Mouse (Mus musculus) forebrain, postnatal 0 days (tissue): Measurements from ENCODE around the gene Tada3. TPM values are rescaled to one million over a fixed set of nuclear protein-coding genes. Genes with fewer than 3 reads are reported as not detected.

Experiments used
- ATAC-seq: fragments of 200-750 bp; cut with Nextera tagmentation; 2 replicates; pipeline ENCODE4 v1.8.0; 2017; ENCODE audit warnings: mild to moderate bottlenecking, moderate library complexity
- DNase-seq: peaks from one replicate; pipeline ENCODE4 v3.0.0-alpha.2; 2015
- H3K27ac ChIP-seq: fragments of 300-500 bp; sonication (generic); 2 replicates; pipeline ENCODE4 v1.5.1; 2014; ENCODE audit warnings: low read depth, mild to moderate bottlenecking, antibody characterized with exemption, low read length, moderate library complexity, mixed read lengths
- H3K27me3 ChIP-seq: fragments of 300-500 bp; sonication (generic); 2 replicates; pipeline ENCODE4 v1.6.1; 2014; ENCODE audit warnings: mild to moderate bottlenecking, low read length, mixed read lengths; ENCODE audit not compliant: insufficient read depth
- H3K36me3 ChIP-seq: fragments of 300-500 bp; sonication (generic); 2 replicates; pipeline ENCODE4 v1.6.1; 2014; ENCODE audit warnings: mild to moderate bottlenecking, moderate library complexity; ENCODE audit not compliant: insufficient read depth
- H3K4me1 ChIP-seq: fragments of 300-500 bp; sonication (generic); 2 replicates; pipeline ENCODE4 v1.6.1; 2014; ENCODE audit warnings: antibody characterized with exemption; ENCODE audit not compliant: insufficient read depth
- H3K4me2 ChIP-seq: fragments of 300-500 bp; sonication (generic); 2 replicates; pipeline ENCODE4 v1.6.1; 2014; ENCODE audit warnings: low read depth, mild to moderate bottlenecking, moderate library complexity
- H3K4me3 ChIP-seq: fragments of 300-500 bp; sonication (generic); 2 replicates; pipeline ENCODE4 v1.5.1; 2014; ENCODE audit warnings: low read depth, low read length, mixed read lengths
- H3K9ac ChIP-seq: fragments of 300-500 bp; sonication (generic); 2 replicates; pipeline ENCODE4 v1.6.1; 2014; ENCODE audit warnings: mild to moderate bottlenecking
- H3K9me3 ChIP-seq: fragments of 300-500 bp; sonication (generic); 2 replicates; pipeline ENCODE4 v1.6.1; 2016; ENCODE audit warnings: low read length
- CTCF ChIP-seq: sonication (generic); IDR thresholded peaks from 2 replicates; pipeline ENCODE4 v1.5.1; 2016; ENCODE audit warnings: antibody characterized with exemption, control low read depth, low read depth
- WGBS: fragments of 180-500 bp; shearing (Covaris S2); extraction: QIAGEN DNeasy Blood & Tissue Kit; methylation state at CpG from one replicate; pipeline ENCODE4 v1.1.7; 2014; 5-methylcytosine and 5-hydroxymethylcytosine counted together
- polyA plus RNA-seq: library from polyadenylated mRNA; unstranded; fragments of >200 nt; fragmentation: Nextera tagmentation; extraction: Ambion mirVana; gene quantifications from 2 replicates; pipeline ENCODE4 v1.2.1, GENCODE M21; 2015
- total RNA-seq: library from RNA; depleted of rRNA; stranded (reverse); fragments of >200 nt; gene quantifications from 2 replicates; pipeline ENCODE4 v1.2.3, GENCODE M21; 2014

Gene Tada3
- total and polyA plus RNA-seq, 2 experiments from 2014 or later = 34.7 to 84.4 TPM

DNA sequence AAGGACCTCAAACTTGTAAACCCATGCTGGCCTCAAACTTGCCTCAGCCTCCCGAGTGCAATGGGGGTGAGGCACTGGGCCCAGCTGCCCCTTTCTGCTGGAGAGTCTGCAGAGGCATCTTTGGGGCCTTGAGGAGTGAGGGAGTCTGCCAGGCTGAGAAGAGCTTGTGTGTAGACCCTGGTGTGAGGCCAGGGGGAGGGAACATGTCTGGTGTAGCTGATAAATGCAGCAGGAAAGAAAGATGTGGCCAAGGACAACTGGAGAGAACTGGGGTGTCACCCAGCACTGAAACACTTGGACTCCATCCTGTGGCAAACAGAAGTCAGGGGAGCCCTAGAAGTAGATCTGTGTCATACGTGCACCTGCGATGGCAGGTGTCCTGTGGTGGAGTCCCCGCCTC, 4.2 kb downstream of the Tada3 start:
- ATAC-seq (no peak), DNase-seq (no peak)
- Histone ChIP-seq H3K36me3 (peaks cover 72% of the 10 kb centered on the region), H3K27ac (no peak overlapping the region), H3K4me1 (peaks cover 5% of the 10 kb centered on the region; the same call in 1 of the 2 replicates), H3K9ac (no peak overlapping the region), H3K9me3 (no peaks in the 10 kb centered on the region), H3K4me2 (no peak overlapping the region), H3K4me3 (no peak overlapping the region), H3K27me3 (no peaks in the 10 kb centered on the region)
- WGBS = 95% methylated on average over 4 of the region's 4 CpGs
- no peak for TF ChIP-seq CTCF

DNA sequence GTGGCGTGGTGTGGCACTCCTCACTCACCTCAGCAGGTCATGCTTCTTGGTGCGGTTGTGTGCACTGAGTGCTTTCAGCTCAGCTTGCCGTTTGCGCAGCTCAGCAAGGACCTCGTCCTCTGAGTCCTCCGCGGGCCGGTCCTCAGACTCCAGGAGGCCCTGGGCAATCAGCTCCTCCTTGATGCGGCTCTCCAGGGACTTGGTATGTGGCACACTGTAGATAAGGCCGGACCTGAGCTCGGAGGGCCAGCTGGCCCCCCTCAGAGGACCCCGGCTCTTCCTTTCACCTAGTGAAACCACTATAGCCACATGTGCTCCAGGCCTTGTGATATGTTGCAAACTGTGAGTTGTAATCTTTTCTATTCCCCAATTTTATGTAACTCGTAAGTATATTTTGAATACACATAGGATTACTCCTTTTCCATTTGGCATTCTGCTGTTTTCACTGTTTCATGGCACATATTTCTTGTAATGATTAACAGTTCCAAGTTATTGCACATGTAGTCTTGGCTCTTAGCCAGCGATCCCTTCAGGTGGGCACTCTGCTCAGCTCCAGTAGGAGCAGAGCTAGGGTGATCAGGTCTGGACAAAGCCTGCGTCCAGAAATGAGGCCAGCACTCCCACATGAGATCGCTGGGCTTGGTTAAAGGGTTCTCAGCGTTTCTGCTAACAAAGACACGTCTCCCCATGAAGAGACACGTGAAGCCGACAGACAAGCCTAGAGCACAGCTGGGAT, 7.3 kb downstream of the Tada3 start:
- H3K9me3 ChIP-seq = no peaks in the 10 kb centered on the region
- H3K4me1 ChIP-seq = no peaks in the 10 kb centered on the region
- 93% methylated on average over 20 of the region's 20 CpGs for WGBS
- no peak overlapping the region for H3K9ac ChIP-seq
- TF ChIP-seq CTCF = no peak
- no peak overlapping the region for H3K4me3 ChIP-seq
- H3K4me2 ChIP-seq = no peak overlapping the region
- DNase-seq (no peak), ATAC-seq (no peak)
- H3K27me3 ChIP-seq = no peaks in the 10 kb centered on the region
- no peak overlapping the region for H3K27ac ChIP-seq
- H3K36me3 ChIP-seq = peaks cover 74% of the 10 kb centered on the region

DNA sequence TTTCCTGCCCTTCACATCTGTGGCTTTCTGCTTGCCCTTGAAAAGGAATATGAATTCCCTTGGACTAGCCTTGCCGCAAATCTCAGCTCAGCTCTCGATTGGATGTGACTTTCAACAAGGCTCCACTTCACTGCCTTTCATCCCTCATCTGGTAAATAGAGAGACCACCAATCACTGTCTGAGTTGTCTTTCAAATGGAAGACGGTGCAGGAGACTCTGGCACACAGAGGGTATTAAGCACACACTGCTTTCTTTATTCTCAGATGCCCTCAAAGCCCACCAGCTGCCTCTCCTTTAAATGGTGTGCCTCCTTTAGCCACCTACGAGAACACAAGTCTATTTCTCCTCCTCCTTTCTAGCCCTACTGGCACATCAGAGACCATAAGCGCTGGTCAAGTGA, 9.1 kb downstream of the Tada3 start:
- Histone ChIP-seq H3K4me2 (no peak overlapping the region), H3K36me3 (peaks cover 57% of the 10 kb centered on the region), H3K27ac (no peak overlapping the region), H3K27me3 (no peaks in the 10 kb centered on the region), H3K4me3 (no peak overlapping the region), H3K4me1 (no peaks in the 10 kb centered on the region), H3K9ac (no peak overlapping the region), H3K9me3 (no peaks in the 10 kb centered on the region)
- ATAC-seq (peak; percentile 61), DNase-seq (no peak)
- WGBS = 76% methylated on average over 5 of the region's 5 CpGs
- no peak for TF ChIP-seq CTCF

DNA sequence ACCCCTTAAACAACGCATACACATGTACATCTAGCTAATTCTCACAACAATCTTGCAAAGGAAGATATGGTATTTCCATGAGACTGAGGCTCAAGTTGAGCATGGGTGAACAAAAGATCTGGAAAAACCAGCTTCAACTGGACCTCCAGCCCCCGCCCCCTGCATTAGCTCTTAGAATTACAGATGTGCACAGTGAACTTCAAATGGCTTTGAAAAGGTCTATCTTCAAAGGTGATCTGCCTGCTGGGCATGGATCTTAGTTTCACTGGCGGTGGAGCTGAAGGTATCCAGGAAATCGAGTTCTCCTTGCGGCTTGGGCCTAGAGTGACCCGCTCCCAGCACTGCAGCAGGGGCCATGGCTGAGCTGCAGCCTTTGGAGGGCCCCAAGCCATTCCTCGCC, 9.6 kb downstream of the Tada3 start:
- Histone ChIP-seq H3K27ac (no peak overlapping the region), H3K9me3 (no peaks in the 10 kb centered on the region), H3K9ac (no peak overlapping the region), H3K4me1 (no peaks in the 10 kb centered on the region), H3K27me3 (no peaks in the 10 kb centered on the region), H3K4me2 (no peak overlapping the region), H3K36me3 (peaks cover 52% of the 10 kb centered on the region), H3K4me3 (no peak overlapping the region)
- 90% methylated on average over 7 of the region's 7 CpGs for WGBS
- ATAC-seq (0 out of 2 replicates have a peak, but pooled peaks have one; percentile 5), DNase-seq (no peak)
- no peak for TF ChIP-seq CTCF

DNA sequence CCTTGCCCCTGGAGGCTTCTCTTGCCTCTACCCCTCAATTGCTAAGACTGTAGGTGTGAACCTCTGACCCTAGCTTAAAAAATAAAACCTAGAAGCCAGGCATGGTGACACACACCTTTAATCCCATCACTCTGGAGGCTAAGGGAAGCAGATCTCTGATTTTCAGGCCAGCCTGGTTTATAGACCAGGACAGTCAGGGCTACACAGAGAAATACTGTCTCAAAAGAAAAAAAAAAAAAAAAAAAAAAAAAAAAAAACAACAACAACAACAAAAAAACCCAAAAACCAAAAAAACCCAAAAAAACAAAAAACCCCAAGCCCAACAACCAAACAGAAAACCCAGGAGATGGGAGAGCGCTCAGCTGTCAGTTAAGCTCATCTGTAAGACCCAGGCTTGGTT, 10.1 kb downstream of the Tada3 start:
- no peak for DNase-seq
- 91% methylated on average over 1 of the region's 1 CpGs for WGBS
- no peak overlapping the region for H3K9ac ChIP-seq
- H3K27ac ChIP-seq = no peak overlapping the region
- no peaks in the 10 kb centered on the region for H3K9me3 ChIP-seq
- H3K4me3 ChIP-seq = no peak overlapping the region
- peaks cover 48% of the 10 kb centered on the region for H3K36me3 ChIP-seq
- no peaks in the 10 kb centered on the region for H3K4me1 ChIP-seq
- H3K4me2 ChIP-seq = no peak overlapping the region
- no peak for TF ChIP-seq CTCF
- no peaks in the 10 kb centered on the region for H3K27me3 ChIP-seq
- ATAC-seq = no peak

DNA sequence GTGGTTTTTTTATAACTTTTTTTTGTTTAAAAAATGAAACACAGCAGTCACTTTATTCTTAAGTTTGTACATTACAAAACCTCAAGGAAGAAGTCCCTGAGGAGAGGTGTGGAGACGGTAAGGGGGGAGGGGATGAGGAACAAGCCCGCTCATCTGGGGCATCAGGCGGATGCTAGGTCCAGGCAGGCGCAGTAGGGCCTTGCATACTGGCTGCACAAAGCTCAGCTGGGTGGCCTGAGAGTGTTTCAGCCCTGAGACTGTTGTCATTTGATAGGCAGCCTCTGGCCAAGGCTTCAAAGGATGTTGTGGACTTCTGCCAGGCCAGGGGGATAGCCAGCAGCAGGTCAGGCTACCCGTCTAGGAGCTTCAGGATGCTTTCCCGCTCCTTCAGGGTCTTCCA, 11.0 kb downstream of the Tada3 start:
- H3K36me3 ChIP-seq = peaks cover 39% of the 10 kb centered on the region
- WGBS = 90% methylated on average over 6 of the region's 6 CpGs
- ATAC-seq = no peak
- H3K9ac ChIP-seq = no peak overlapping the region
- no peak for DNase-seq
- no peak for TF ChIP-seq CTCF
- H3K27me3 ChIP-seq = no peaks in the 10 kb centered on the region
- no peak overlapping the region for H3K4me2 ChIP-seq
- no peaks in the 10 kb centered on the region for H3K9me3 ChIP-seq
- no peaks in the 10 kb centered on the region for H3K4me1 ChIP-seq
- no peak overlapping the region for H3K4me3 ChIP-seq
- H3K27ac ChIP-seq = no peak overlapping the region

DNA sequence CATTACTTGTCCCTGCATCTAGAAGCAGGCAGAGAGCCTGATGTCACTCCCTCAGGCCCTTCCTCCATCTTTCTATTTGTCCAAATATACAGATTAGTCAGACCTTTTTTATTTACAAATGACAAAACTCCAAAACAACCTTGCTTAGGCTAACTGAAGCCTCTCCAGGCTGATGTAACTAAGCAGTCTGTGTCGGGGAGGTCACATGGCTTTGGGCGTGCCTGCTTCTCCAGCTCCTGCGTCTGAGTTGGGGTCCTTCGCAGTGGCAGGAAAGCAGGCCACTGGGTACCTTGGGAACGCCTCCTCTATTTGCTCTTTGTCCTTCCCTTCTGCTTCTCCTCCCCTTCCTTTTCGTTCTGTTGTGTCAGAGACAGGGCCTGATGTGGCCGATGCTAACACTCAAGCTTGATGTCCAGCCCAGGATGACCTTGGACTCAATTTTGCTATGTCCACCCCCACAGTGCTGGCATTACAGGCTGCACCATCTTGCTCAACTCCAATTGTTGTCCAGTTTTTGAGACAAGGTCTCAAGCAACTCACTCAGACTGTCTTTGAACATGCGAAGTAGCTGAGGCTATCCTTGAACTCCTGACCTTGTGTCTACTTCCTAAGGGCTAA, 13.1 kb downstream of the Tada3 start:
- no peak for TF ChIP-seq CTCF
- ATAC-seq (no peak), DNase-seq (no peak)
- Histone ChIP-seq H3K4me2 (no peak overlapping the region), H3K4me1 (no peaks in the 10 kb centered on the region), H3K27ac (no peak overlapping the region), H3K36me3 (peaks cover 20% of the 10 kb centered on the region), H3K4me3 (no peak overlapping the region), H3K9ac (no peak overlapping the region), H3K9me3 (no peaks in the 10 kb centered on the region), H3K27me3 (no peaks in the 10 kb centered on the region)
- 67% methylated on average over 8 of the region's 8 CpGs for WGBS
